Mouse (Mus musculus): ENCODE results near the gene Immp2l. TPM values are rescaled to one million over a fixed set of nuclear protein-coding genes. Genes with fewer than 3 reads are reported as not detected.

Gene Immp2l
- total RNA-seq, 2 experiments from 2014 or later = 8.5 to 10.9 TPM

DNA sequence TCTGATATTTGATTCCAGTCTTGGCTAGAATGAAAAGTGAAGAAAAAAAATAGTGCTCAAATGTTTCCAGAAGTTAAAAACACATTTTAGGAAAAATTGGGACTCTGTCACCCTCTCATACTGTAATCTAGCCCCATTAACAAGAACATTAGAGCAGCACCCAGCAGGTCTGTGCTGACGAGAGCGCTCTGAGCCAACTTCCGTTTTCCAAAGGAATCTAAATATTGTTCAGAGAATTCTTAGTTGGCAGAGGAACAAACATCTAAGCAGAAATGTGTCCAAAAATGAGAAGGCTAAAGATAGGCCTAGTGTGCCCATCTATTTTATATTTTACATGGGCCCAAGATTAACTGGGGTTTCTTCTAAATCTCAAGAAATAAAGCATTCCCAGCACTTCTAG, 486.7 kb downstream of the Immp2l start:
- DNase-seq (ENCODE audit: low spot score in 2 of 2) = peak in 1 of 2 experiments; percentile 8

DNA sequence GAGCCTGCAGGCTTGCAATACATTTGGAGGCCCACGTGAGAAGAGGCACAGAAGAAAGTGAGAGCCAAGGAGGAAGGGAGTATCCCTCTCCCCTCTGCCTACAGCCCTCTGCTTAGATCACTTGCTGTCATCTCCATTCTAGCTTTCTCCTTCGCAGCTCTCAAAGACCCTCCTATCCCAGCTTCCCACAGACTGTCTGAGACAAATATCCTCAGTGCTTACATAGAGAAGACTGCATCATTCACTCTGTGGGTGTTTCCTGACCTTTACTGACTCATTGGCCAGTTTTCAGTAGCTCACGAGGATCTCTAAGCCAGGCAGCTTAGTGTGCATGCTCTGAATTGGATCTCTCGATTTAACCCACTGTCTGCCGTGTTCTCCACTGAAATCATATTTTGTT, 495.0 kb downstream of the Immp2l start:
- no peak for DNase-seq (ENCODE audit: low spot score in 2 of 2)

DNA sequence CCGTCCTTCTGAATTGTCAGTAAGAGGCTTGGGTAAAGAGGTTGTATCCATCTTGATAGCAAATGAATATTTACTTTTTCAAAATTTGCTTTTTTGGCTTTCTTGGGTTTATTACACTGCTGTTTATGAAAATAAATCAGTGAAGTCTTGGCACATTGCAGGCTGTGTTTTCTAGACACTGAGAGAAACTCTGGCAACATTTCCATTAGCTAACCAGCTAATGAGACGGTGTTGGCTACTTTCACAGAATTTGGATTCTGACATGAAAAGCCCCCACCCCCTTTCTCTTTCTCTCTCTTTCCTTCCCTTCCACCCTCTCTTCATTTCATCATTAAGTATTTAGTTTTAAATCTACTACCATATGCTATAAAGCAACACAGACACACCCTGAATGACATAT, 496.4 kb downstream of the Immp2l start:
- DNase-seq (ENCODE audit: low spot score in 2 of 2) = no peak

DNA sequence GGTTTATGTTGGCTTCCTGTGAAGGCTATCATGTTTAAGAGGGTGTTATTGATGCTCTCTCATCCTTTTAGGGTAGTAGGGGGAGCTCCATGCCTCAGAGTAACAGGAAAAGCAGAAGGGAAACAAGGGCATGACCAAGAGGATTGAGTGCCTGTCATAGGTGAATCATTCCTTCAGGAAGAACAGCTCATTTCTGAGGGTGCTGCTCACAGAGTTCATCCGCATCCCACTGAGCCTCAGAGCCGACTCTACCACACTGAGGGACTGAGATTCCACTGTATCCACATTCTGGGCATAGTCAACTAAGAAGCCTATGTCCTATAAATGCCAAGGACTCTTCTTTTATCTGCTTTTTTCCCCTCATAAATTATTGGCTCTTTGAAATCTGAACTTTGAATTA, 497.8 kb downstream of the Immp2l start:
- no peak for DNase-seq (ENCODE audit: low spot score in 2 of 2)

DNA sequence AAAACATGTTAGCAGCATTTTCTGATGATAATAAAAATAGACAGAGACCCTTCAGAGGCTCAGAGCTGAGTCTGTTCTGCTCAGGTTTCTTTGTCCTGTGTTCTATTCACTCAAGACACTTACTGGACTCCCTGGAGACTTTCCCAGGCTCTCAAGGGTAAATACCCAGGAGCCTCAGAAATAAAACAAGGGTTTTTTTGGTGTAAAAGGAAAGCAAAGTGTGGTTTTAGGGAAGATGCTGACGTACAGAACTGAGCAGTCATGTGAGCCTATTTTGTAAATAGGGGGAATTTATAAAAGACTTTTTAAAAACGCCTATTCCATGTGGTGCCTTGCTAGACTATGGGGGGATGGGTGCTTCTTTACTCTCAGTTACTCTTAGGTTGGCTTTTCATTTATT, 502.8 kb downstream of the Immp2l start:
- no peak for DNase-seq (ENCODE audit: low spot score in 2 of 2)

DNA sequence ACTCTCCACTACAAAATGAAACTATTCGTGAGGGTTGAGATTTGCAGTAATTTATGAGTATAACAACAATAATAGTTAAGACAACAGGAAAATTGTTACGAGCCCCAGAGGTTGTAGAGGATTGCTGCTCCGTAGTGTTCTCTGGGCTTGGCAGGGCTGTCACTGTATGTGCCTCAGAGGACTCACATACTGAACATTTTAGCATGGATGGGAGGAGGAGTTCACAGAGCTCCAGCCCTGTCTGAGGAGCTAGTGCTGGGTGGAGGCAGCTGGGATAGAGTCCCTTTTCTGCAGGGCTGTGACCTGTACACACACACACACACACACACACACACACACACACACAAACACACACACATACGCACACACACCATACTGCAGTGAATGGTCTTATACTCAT, 504.5 kb downstream of the Immp2l start:
- no peak for DNase-seq (ENCODE audit: low spot score in 2 of 2)

DNA sequence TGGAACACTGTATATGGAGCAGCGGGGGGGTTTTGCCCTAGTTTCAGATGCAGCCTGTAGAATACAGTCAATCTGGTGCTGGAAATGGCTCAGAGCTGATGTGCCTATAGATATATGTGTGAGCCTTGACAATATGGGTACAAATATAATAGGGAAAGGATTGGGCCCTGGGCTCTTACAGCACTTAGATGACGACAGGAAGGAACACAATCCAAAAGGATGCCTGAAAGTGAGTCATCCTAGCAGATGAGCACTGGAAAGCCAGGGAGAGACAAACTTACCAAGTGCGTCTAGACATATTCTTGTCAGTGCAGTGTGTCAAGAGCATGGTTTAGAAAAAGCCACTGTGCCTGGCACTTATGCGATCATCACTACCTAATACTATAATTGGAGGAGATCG, 516.1 kb downstream of the Immp2l start:
- no peak for DNase-seq (ENCODE audit: low spot score in 2 of 2)

DNA sequence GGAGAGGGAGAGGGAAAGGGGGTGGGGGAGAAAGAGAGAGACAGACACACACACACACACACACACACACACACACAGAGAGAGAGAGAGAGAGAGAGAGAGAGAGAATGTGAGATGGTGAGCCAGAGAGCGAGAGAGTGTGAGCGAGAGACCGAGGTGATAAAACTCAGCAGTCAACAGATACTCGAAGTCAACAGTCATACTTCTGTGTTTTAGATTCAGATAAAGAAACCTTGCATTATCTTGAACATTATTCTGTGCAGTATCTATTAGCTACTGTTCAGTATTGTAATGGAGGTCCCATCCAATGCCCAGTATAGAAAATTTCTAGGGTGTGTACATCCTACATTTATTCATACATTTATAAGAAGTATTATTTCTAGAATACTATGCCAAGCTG, 527.7 kb downstream of the Immp2l start:
- DNase-seq (ENCODE audit: low spot score in 2 of 2) = no peak

DNA sequence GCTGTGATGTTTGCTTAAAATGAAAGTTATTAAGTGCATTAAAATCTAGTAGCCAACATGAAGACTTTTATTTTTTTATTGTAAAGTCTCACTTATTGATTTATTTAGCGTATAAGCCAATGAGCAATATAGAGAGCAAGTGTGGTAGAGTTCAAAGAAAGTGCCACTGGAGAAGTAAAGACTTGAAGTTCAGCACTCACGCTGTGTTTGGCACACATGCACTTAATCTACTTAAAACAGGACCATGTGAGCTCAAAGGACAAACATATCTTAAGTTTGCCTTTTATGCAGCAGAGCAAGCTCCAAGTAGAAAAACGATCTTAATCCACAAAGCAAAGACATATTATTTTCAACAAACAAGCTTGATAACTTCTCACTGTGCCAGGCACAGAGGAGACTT, 533.9 kb downstream of the Immp2l start:
- no peak for DNase-seq (ENCODE audit: low spot score in 2 of 2)

DNA sequence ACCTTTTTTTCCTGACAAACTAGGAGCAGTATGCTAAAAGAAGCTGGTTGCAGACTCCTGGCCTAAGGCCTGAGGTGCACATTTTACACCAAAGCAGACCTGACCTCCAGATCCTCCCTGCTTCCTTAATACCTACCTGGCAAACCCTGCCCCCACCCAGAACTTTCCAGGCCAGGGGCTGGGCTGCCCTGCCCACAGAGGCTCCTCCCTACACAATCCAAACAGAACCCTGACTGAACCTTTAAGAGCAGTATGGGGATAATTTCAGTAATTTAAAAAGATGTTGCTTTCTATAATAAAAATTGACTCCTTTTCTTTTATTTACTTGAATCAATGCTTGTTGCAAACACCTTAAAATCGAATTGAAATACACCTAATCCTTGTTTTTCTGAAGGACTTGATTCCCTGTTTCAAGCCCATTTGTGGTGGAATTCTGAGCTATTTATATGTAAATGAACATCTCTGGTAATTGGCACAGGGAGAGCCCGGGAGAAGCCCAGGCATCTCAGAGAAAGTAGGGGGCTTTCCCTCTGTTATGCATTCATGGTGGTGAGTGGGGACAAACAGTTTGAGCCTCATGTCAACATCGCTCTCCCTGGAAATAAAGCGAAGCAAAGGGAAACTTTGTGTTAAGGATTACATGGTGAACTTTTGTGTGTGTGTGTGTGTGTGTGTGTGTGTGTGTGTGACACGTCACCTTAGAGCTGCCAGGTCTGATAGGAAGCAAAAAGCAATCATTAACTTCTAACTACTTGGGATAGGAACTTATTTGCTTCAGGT, 535.3 kb downstream of the Immp2l start:
- DNase-seq (ENCODE audit: low spot score in 2 of 2) = no peak

DNA sequence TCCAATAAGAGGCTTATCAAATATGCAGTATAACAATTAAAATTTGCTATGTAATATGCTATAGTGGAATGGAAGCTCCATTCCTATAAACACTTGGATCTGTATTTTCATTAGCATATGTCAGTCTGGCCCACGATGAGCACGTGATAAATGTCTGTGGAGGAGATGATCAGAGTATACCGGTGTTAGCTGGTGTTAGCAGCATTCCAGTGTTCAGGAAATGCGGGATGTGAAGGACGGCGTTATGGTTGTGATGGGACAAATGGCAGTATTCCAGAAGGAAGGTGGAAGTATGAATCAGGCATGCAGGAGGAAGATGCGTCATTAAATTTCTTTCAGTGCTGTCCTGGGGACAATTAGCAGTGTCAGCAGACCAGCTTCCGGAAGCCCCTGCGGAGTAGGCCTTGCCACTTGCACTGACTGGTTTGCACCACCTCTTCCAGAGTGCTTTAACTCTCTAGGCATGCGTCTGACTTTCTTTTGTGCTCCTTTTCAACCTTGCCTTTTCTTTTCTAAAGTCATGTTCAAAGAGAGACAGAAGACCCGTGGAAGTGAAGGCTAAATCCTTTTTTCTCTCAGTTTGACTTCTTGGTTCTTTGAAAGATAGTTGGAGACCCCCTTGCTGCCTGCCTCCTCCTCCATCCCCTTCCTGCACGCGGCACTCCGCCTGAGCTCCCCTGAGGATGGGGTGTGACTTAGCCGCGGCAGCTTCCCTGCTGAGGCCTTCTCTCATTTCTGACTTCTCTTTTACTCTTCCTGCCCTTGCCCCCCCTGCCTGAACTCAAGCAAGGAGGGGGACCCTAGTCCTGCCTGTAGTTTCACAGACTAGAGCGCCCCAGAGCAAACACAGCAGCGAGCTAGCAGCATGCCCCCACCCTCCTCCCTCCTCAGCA, 541.9 kb downstream of the Immp2l start:
- DNase-seq (ENCODE audit: low spot score in 2 of 2) = no peak

DNA sequence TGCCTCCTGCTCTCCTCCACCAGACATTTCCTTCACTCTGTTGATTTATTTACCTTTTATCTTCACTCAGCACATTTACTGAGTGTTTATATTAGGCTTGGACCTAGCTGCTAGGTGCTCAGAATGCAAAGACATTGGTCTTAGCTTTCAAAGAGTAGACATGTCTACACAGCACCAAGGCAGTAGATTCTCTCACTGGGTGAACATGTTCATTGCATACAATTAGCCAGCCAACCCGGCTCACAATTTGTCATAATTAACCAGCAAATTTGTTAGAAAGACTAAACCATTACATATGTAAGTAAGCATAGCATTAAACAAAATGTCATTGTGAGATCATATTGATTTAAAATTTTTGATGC, 542.5 kb downstream of the Immp2l start:
- no peak for DNase-seq (ENCODE audit: low spot score in 2 of 2)

DNA sequence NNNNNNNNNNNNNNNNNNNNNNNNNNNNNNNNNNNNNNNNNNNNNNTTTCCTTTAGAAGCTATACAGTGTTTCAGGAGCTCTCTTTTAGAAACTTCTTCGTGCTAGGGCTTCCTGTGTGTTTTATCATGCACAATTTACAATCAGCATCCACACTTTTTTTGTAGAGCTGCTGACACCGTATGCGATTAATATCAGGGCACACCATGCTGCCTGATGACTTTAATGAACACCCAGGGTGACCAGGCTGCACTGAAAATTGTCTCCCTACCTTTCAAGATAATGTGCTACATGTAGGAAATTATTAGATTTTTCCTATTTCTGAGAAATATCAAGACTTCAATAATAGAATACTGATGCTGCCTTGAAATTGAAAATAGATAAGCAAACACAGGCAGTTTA, 549.9 kb downstream of the Immp2l start:
- no peak for DNase-seq (ENCODE audit: low spot score in 2 of 2)

DNA sequence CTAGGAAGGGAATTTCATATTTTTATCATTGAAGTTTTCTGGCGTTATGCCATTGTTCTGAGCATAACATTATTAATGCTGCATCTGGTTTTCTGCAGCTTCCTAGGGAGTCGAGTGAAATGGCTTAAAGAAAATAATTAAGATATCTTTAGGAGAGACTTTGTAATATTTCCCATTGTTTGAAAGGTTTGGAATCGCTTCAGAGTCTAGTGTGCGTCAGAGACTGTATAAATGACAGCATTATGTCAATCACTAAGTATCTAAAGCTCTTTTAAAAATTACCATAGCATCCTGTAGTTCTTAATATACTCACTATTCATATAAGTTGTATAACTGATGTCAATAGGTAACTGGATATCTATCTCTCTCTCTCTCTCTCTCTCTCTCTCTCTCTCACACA, 551.3 kb downstream of the Immp2l start:
- DNase-seq (ENCODE audit: low spot score in 2 of 2) = no peak

DNA sequence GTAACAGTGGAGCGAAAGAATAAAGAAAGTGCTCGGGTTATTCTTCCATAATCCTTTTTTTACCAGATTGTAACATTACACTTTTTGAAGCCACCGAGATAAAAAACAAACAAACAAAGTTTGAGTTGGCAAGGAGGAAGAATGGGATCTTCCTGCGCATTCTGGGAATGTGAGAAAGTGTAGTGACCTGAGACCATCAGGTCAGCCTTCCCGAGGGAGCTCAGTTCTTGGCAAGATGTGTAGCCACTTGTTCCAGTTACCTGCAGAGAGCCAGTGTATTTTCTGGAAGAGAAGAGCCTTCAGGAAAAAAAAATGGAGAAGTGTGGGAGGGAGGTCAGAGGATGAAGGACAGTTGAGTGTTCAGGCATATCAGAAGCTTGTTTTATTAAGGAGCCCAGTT, 569.5 kb downstream of the Immp2l start:
- DNase-seq (ENCODE audit: low spot score in 2 of 2) = no peak

DNA sequence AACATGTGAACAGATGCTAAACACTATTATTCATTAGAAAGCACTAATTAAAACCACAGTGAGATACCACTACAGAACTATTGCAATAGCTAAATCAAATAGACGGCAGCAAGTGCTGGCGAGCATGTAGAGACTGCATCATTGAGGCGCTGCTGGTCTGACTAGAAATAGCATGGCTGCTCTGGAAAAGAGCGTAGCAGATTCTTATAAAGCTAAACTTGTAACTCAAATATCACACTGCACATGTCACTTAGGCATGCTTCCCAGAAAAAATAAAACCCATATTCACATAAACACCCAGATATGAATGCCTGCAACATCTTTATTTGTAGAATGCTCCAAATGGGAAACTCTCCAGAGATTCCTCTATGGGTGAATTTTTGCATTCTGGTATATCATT, 570.1 kb downstream of the Immp2l start:
- no peak for DNase-seq (ENCODE audit: low spot score in 2 of 2)

DNA sequence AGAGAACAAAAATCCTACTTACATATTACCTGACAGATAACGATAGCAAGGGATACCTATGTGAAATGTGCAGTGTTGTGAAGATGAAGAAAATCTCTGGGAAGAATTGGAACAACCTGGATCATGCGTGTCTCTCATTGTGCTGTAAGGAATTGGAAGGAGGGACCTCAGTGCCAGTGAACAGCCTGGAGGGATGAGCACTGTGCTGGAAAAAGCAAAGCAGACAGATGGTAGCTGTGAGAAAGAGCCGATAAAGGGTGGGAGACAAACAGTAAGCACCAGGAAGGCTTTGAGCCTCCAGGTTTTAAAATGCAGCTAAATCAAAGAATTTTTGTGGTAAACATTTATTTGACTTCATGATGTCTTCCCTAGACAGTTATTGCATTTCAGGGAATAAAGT, 591.4 kb downstream of the Immp2l start:
- peak; percentile 10 to 31 for DNase-seq (ENCODE audit: low spot score in 2 of 2)

DNA sequence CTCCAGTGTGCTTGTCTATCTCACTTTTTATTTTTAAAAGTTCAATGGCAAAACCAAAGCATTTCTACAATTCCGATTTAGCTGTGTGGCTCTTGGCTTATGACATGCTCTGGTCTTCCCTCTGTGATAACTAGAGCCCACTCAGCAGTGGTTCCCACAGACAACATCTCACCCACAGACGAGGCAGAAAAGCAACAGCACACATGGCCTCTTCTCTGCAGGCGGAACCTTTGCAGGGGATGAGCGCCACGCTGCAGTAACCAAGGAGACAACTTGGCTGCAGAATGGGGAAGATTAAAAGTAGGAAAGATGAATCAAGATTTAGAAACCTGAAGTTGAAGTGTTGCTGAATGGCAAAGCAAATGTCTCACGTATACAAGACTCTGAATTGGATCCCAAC, 597.5 kb downstream of the Immp2l start:
- DNase-seq (ENCODE audit: low spot score in 2 of 2) = peak; percentile 31 to 61

DNA sequence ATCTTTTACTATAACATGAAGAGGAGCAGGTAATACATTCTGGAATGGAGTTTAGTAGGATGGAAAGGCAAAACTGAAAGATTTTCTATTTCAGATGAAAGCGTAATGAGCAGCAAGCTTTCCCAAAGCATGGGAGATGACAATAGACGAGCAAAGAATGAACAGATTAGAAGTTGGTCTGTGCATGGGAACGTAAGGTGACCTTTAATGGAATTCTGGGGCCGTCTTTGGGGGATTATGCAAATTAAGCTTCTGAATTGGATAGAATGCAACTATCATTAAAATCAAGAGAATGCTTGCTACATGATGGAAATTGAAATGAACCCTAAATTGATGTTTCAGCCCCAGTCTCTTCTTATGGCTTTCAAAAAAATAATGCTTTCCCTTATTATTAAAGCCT, 619.4 kb downstream of the Immp2l start:
- no peak for DNase-seq (ENCODE audit: low spot score in 2 of 2)

DNA sequence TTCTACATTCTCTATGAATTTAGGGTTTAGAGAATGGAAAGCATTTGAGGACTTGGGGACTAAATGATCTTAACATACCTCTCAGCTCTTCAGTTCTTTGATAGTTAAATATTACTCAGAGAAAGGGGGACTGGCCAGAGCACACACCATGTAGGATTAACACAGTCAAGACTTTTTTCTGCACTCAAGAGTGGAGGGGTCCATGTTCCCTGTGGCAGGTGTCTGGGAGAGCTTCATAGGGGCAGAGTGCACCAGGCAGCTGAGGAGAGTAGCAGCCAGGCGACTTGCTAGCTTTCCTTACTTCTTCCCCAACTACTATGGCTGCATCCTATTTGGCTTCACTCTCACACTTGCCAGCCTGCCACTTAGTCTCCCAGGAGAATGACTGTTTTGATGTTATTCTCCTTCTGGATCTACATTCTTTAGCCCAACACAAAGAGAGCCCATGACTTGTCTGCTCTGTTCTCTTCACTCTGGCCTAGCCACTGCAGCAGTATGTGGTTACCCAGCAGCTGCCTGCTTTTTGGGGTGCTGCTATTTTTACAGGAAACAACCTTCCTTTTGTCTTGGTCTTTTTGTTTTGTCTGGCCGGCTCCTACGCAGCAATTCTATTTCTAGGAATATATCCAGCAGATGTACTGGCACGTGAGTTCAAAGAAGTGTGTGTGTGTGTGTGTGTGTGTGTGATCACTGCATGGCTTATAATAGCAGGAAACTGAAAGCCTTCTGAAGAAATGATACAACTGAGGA, 621.1 kb downstream of the Immp2l start:
- DNase-seq (ENCODE audit: low spot score in 2 of 2) = no peak

DNA sequence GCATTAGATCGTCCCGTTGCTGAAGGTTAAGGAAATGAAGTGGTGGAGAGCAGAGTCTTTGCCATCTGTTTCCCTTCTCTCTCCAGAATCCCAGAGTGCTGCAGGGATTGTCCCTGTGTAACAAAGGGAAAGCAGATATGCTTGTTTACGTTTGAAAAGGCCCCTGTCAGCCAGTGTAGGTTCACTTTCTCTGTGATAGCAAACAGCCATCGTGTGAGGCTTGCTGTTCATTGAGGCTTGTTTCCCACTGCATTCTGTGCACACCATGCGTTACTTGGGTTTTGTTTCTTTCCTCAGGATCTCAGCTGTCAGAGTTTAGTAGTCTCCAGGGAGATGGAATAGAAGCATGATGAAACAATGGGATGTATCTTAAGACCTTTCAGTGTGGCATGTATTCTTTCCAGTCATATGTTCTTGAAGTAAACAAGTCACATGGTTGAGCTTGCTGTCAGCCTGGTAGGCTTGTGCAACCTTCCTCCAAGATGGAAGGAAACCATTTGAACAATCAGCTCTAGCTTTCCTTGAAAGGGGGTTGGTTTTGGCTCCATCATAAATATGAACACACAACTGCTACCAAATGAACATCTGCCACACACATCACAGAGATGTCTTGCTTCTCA, 623.2 kb downstream of the Immp2l start:
- DNase-seq (ENCODE audit: low spot score in 2 of 2) = no peak
